Mouse (Mus musculus): ENCODE measurements around the gene Kpna2.

Kpna2 gene

GRCm38 (mm10) chr11:106982351-106982750, 17.0 kb downstream of the Kpna2 start:
- no peak for DNase-seq (ENCODE audit: low spot score)

GRCm38 (mm10) chr11:106981787-106982186, 17.6 kb downstream of the Kpna2 start:
- no peak for DNase-seq (ENCODE audit: low spot score)

- DNase-seq (ENCODE audit: low spot score), result peak; percentile 17
These were observed 18.9 kb downstream of the Kpna2 start for GRCm38 (mm10) chr11:106980455-106980854.

- DNase-seq (ENCODE audit: low spot score), result no peak
These were observed 23.1 kb downstream of the Kpna2 start for GRCm38 (mm10) chr11:106976194-106976593.

- no peak for DNase-seq (ENCODE audit: low spot score)
These were observed 23.7 kb downstream of the Kpna2 start for GRCm38 (mm10) chr11:106975419-106976177.

GRCm38 (mm10) chr11:106974440-106974839, 24.9 kb downstream of the Kpna2 start:
- DNase-seq (ENCODE audit: low spot score), result no peak

GRCm38 (mm10) chr11:106973016-106973415, 26.3 kb downstream of the Kpna2 start:
- DNase-seq (ENCODE audit: low spot score), result no peak

- DNase-seq (ENCODE audit: low spot score), result no peak
These were observed 29.5 kb downstream of the Kpna2 start for GRCm38 (mm10) chr11:106969798-106970197.

- peak; percentile 25 for DNase-seq (ENCODE audit: low spot score)
These were observed 31.7 kb downstream of the Kpna2 start for GRCm38 (mm10) chr11:106967630-106968029.

GRCm38 (mm10) chr11:106965881-106966280, 33.5 kb downstream of the Kpna2 start:
- no peak for DNase-seq (ENCODE audit: low spot score)

GRCm38 (mm10) chr11:106962310-106962709, 37.0 kb downstream of the Kpna2 start:
- no peak for DNase-seq (ENCODE audit: low spot score)

- peak; percentile 24 for DNase-seq (ENCODE audit: low spot score)
These were observed 37.8 kb downstream of the Kpna2 start for GRCm38 (mm10) chr11:106961471-106962081.

- no peak for DNase-seq (ENCODE audit: low spot score)
These were observed 40.2 kb downstream of the Kpna2 start for GRCm38 (mm10) chr11:106959121-106959520.

- no peak for DNase-seq (ENCODE audit: low spot score)
These were observed 40.8 kb downstream of the Kpna2 start for GRCm38 (mm10) chr11:106958407-106959071.

GRCm38 (mm10) chr11:106957271-106957980, 41.9 kb downstream of the Kpna2 start:
- DNase-seq (ENCODE audit: low spot score), result peak; percentile 20

GRCm38 (mm10) chr11:106954566-106954965, 44.8 kb downstream of the Kpna2 start:
- DNase-seq (ENCODE audit: low spot score), result no peak

- DNase-seq (ENCODE audit: low spot score), result no peak
These were observed 45.2 kb downstream of the Kpna2 start for GRCm38 (mm10) chr11:106954116-106954515.
